Mouse (Mus musculus): ENCODE results near the gene Vmn1r224. TPM values are rescaled to one million over a fixed set of nuclear protein-coding genes. Genes with fewer than 3 reads are reported as not detected.

Gene Vmn1r224
- not detected in 2 replicates for polyA plus RNA-seq (2015; fragmentation: Nextera tagmentation; extraction: Ambion mirVana)

- no peaks in the 10 kb centered on the region for H3K27me3 ChIP-seq
- no peak within 1 kb of the TSS for H3K27ac ChIP-seq (replicated peaks)
- no peak within 1 kb of the TSS for H3K9ac ChIP-seq
- WGBS: 24% methylated on average over 1 of the region's 1 CpGs
- H3K4me2 ChIP-seq: no peak within 1 kb of the TSS
- H3K4me3 ChIP-seq: no peak within 1 kb of the TSS
- H3K36me3 ChIP-seq: no peaks in the 10 kb centered on the region
- peaks cover 13% of the 10 kb centered on the region; the same call in 1 of the 2 replicates for H3K9me3 ChIP-seq
- no peak for ATAC-seq (ENCODE audit: low read depth)
- H3K4me1 ChIP-seq (replicated peaks): no peaks in the 10 kb centered on the region
Measured at GRCm38 (mm10) chr17:20413846-20414245, at the start of gene Vmn1r224. Gene Vmn1r224 (plus strand): TSS chr17:20414146.

GRCm38 (mm10) chr17:20399105-20399504 is 14.8 kb upstream of the Vmn1r224 start:
- H3K9me3 ChIP-seq: peaks cover 30% of the 10 kb centered on the region
- WGBS: 40% methylated on average over 2 of the region's 2 CpGs
- no peaks in the 10 kb centered on the region for H3K27me3 ChIP-seq

GRCm38 (mm10) chr17:20439263-20439662 is 25.3 kb downstream of the Vmn1r224 start:
- no peak overlapping the region for H3K27ac ChIP-seq (replicated peaks)
- H3K4me1 ChIP-seq (replicated peaks): no peaks in the 10 kb centered on the region
- ATAC-seq (ENCODE audit: low read depth): no peak
- H3K4me2 ChIP-seq: no peak overlapping the region
- H3K9me3 ChIP-seq: peaks cover 19% of the 10 kb centered on the region
- H3K27me3 ChIP-seq: no peaks in the 10 kb centered on the region
- no peak overlapping the region for H3K9ac ChIP-seq
- H3K36me3 ChIP-seq: no peaks in the 10 kb centered on the region
- H3K4me3 ChIP-seq: no peak overlapping the region

More at GRCm38 (mm10) chr17:20399105-20399504, 14.8 kb upstream of the Vmn1r224 start:
- no peak overlapping the region for H3K9ac ChIP-seq
- no peak overlapping the region for H3K4me2 ChIP-seq
- no peaks in the 10 kb centered on the region for H3K36me3 ChIP-seq
- H3K4me1 ChIP-seq (replicated peaks): no peaks in the 10 kb centered on the region
- no peak overlapping the region for H3K27ac ChIP-seq (replicated peaks)
- no peak for ATAC-seq (ENCODE audit: low read depth)
- no peak overlapping the region for H3K4me3 ChIP-seq

- no peaks in the 10 kb centered on the region for H3K36me3 ChIP-seq
- no peaks in the 10 kb centered on the region for H3K4me1 ChIP-seq (replicated peaks)
- 75% methylated on average over 3 of the region's 3 CpGs for WGBS
- H3K27ac ChIP-seq (replicated peaks): no peak overlapping the region
- H3K4me2 ChIP-seq: no peak overlapping the region
- no peak overlapping the region for H3K4me3 ChIP-seq
- no peak for ATAC-seq (ENCODE audit: low read depth)
- H3K9me3 ChIP-seq: peaks cover 7% of the 10 kb centered on the region; the same call in 1 of the 2 replicates
- no peaks in the 10 kb centered on the region for H3K27me3 ChIP-seq
- no peak overlapping the region for H3K9ac ChIP-seq
Measured at GRCm38 (mm10) chr17:20473311-20473710, 59.4 kb downstream of the Vmn1r224 start.

Other genes with a start within 250 kb of the Vmn1r224 start
- not detected in 2 replicates for gene Fpr-rs6, start 231.0 kb upstream of the Vmn1r224 start, polyA plus RNA-seq (2015; fragmentation: Nextera tagmentation; extraction: Ambion mirVana)
- gene Vmn2r105, start 179.1 kb upstream of the Vmn1r224 start, polyA plus RNA-seq (2015; fragmentation: Nextera tagmentation; extraction: Ambion mirVana): not detected in 2 replicates
- gene Vmn2r106, start 128.6 kb upstream of the Vmn1r224 start, polyA plus RNA-seq (2015; fragmentation: Nextera tagmentation; extraction: Ambion mirVana): not detected in 2 replicates
- not detected in 2 replicates for gene Vmn2r107, start 68.9 kb upstream of the Vmn1r224 start, polyA plus RNA-seq (2015; fragmentation: Nextera tagmentation; extraction: Ambion mirVana)
- gene Vmn2r108, start 67.2 kb downstream of the Vmn1r224 start, polyA plus RNA-seq (2015; fragmentation: Nextera tagmentation; extraction: Ambion mirVana): not detected in 2 replicates
- not detected in 2 replicates for gene Vmn1r225, start 84.0 kb downstream of the Vmn1r224 start, polyA plus RNA-seq (2015; fragmentation: Nextera tagmentation; extraction: Ambion mirVana)
- not detected in 2 replicates for gene Vmn2r109, start 150.6 kb downstream of the Vmn1r224 start, polyA plus RNA-seq (2015; fragmentation: Nextera tagmentation; extraction: Ambion mirVana)
- not detected in 2 replicates for gene Vmn2r110, start 182.3 kb downstream of the Vmn1r224 start, polyA plus RNA-seq (2015; fragmentation: Nextera tagmentation; extraction: Ambion mirVana)
- gene Fpr-rs3, start 210.7 kb downstream of the Vmn1r224 start, polyA plus RNA-seq (2015; fragmentation: Nextera tagmentation; extraction: Ambion mirVana): not detected in 2 replicates